Mouse (Mus musculus): ENCODE data around the gene Gm43552. TPM values are rescaled to one million over a fixed set of nuclear protein-coding genes. Genes with fewer than 3 reads are reported as not detected.

The Gm43552 gene
- polyA plus RNA-seq, 1 experiment from 2014 or later = not detected

DNA sequence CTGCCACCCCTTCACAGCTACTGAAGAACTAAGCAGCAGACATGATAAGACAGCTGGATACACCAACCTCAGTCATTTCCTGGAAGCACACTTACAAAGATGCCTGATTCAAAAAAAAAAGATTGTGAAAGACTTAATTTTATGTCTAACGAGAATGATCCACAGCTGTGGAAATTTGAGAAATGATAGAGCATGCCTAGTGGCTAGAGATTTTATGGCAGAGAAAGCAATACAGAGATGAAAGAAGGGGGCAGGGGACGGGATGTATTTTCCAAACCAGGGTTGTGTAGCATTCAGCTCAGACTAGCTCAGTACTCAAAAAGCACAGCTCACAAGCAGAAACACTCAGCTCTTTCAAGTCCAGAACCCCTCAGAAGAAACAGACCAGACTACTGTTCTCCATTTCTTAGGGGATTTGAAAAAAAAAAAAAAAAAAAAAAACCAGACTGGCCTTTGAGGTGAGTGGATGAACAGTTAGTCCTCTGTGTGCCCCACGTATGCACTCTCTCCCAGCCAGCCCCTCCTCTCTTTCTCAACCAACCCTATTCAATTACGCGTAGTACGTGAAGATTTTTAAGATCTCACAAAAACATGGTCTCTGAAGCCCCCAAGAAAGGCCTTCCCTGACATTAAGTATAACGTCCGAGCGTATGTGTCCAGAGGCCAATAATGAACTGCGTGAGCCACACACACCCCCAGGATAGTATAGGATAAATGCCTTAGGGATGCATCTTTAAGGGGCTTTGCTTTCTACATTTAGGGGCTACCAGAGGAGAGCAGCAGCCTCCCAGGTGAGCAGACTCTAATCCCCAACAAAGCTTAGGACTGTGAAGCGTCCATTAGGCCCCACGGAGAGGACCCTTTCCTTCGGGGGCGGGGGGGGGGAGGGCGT lies 57.9 kb downstream of the Gm43552 start:
- H3K4me2 ChIP-seq (ENCODE audit: low read length) = peak overlapping the region; percentile 60
- no peaks in the 10 kb centered on the region for H3K9me3 ChIP-seq (ENCODE audit: control insufficient read depth, low read length)
- 0 out of 2 replicates have a peak, but pooled peaks have one; percentile 6 for ATAC-seq
- no peaks in the 10 kb centered on the region for H3K36me3 ChIP-seq (ENCODE audit: control insufficient read depth, insufficient read depth)
- peak overlapping the region; percentile 82 for H3K4me3 ChIP-seq (replicated peaks; ENCODE audit: low read length)
- H3K4me1 ChIP-seq (replicated peaks; ENCODE audit: control insufficient read depth, insufficient read depth, low read length) = peaks cover 17% of the 10 kb centered on the region
- H3K27ac ChIP-seq (ENCODE audit: low read length) = peak overlapping the region; percentile 78
- 2% methylated on average over 15 of the region's 15 CpGs for WGBS
- H3K27me3 ChIP-seq (replicated peaks; ENCODE audit: control insufficient read depth, insufficient read depth, low read length) = no peaks in the 10 kb centered on the region
- peak overlapping the region; percentile 90 for H3K9ac ChIP-seq (replicated peaks; ENCODE audit: low read depth, low read length)

DNA sequence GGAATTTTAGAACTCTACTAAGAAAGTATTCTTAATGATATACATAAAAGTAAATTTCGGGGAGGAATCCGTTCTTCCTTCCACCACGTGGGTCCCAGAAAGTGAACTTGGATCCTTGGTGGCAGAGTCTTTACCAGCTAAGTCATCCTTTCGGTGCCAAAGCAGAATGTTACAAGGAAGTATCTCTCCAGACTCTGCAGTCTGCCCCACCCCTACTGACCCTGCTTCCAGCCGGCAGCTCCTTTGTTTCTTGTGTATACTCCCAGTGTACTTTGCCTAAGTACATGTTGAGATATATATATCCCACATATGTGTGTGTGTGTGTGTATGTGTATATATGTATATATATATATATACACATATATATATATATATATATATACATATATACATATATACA lies 63.2 kb downstream of the Gm43552 start:
- Histone ChIP-seq H3K4me3 (replicated peaks; ENCODE audit: low read length) (no peak overlapping the region), H3K4me1 (replicated peaks; ENCODE audit: control insufficient read depth, insufficient read depth, low read length) (peaks cover 10% of the 10 kb centered on the region), H3K27ac (ENCODE audit: low read length) (no peak overlapping the region), H3K4me2 (ENCODE audit: low read length) (no peak overlapping the region), H3K9ac (replicated peaks; ENCODE audit: low read depth, low read length) (no peak overlapping the region), H3K36me3 (ENCODE audit: control insufficient read depth, insufficient read depth) (peaks cover 5% of the 10 kb centered on the region), H3K9me3 (ENCODE audit: control insufficient read depth, low read length) (no peaks in the 10 kb centered on the region), H3K27me3 (replicated peaks; ENCODE audit: control insufficient read depth, insufficient read depth, low read length) (no peaks in the 10 kb centered on the region)
- WGBS = 92% methylated on average over 5 of the region's 5 CpGs
- no peak for ATAC-seq

DNA sequence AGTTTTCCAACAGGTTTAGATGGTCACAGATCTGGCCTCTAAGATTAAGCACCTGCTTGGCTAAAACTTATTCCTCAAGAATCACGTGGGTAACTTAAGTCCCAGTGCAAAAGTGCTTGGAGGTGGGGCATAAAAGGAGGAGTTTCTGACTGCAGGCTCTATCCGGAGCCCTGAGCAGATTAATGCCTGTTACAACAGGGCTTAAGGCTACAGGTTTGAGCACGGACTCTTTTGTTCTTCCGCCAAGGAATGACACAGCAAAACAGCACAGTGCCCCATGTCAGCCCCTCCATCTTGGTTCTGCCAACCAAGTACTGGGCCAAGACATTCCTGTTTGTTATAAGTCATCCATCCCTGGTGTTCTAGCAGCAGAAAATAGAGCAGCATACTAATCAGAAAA lies 64.3 kb downstream of the Gm43552 start:
- H3K4me1 ChIP-seq (replicated peaks; ENCODE audit: control insufficient read depth, insufficient read depth, low read length) = 0 out of 2 replicates have a peak, but pooled peaks cover 3% of the 10 kb centered on the region
- no peaks in the 10 kb centered on the region for H3K9me3 ChIP-seq (ENCODE audit: control insufficient read depth, low read length)
- no peak overlapping the region for H3K9ac ChIP-seq (replicated peaks; ENCODE audit: low read depth, low read length)
- H3K36me3 ChIP-seq (ENCODE audit: control insufficient read depth, insufficient read depth) = peaks cover 10% of the 10 kb centered on the region
- H3K4me3 ChIP-seq (replicated peaks; ENCODE audit: low read length) = no peak overlapping the region
- H3K27ac ChIP-seq (ENCODE audit: low read length) = no peak overlapping the region
- no peak overlapping the region for H3K4me2 ChIP-seq (ENCODE audit: low read length)
- 24% methylated on average over 4 of the region's 4 CpGs for WGBS
- no peaks in the 10 kb centered on the region for H3K27me3 ChIP-seq (replicated peaks; ENCODE audit: control insufficient read depth, insufficient read depth, low read length)
- no peak for ATAC-seq

DNA sequence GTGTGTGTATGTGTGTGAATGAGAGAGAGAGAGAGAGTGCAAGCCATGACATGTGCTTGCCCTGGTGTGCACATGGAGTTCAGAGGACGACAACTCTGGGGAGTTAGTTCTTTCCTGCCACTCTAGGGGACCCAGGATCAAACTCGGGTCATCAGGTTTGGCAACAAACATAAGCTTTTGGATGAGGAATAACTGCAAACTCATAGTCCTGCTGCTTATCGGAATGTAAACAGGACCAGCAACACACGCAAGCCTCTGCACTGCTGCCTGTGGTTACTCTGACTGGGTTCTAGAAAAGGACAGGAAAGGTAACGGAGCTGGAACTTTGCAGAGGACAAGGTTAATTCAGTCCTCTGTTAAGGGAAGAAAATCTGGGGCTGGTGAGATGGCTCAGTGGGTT lies 67.4 kb downstream of the Gm43552 start:
- no peak overlapping the region for H3K4me2 ChIP-seq (ENCODE audit: low read length)
- no peaks in the 10 kb centered on the region for H3K4me1 ChIP-seq (replicated peaks; ENCODE audit: control insufficient read depth, insufficient read depth, low read length)
- no peak overlapping the region for H3K9ac ChIP-seq (replicated peaks; ENCODE audit: low read depth, low read length)
- 91% methylated on average over 5 of the region's 5 CpGs for WGBS
- H3K27me3 ChIP-seq (replicated peaks; ENCODE audit: control insufficient read depth, insufficient read depth, low read length) = no peaks in the 10 kb centered on the region
- no peaks in the 10 kb centered on the region for H3K9me3 ChIP-seq (ENCODE audit: control insufficient read depth, low read length)
- peaks cover 31% of the 10 kb centered on the region for H3K36me3 ChIP-seq (ENCODE audit: control insufficient read depth, insufficient read depth)
- H3K4me3 ChIP-seq (replicated peaks; ENCODE audit: low read length) = no peak overlapping the region
- ATAC-seq = no peak
- H3K27ac ChIP-seq (ENCODE audit: low read length) = no peak overlapping the region

DNA sequence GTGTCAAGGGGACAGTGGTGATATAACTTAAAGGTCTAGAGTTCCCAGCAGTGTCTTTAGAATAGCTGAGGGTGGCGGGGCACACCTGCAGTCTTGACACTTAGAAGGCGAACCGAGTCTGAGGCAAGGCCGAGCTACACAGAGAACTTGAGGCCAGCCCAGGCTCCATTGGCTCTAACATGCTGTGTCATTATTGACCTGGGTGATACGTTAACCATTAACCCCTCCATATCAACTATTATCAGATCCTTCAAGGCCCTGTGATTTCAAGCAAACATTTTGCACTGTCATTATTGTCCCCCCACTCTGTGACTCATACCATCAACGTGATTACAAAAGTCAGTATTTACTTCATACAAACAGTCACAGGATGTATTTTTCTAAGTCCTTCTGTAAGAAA lies 68.4 kb downstream of the Gm43552 start:
- Histone ChIP-seq H3K4me2 (ENCODE audit: low read length) (no peak overlapping the region), H3K4me1 (replicated peaks; ENCODE audit: control insufficient read depth, insufficient read depth, low read length) (no peaks in the 10 kb centered on the region), H3K27ac (ENCODE audit: low read length) (no peak overlapping the region), H3K4me3 (replicated peaks; ENCODE audit: low read length) (no peak overlapping the region), H3K27me3 (replicated peaks; ENCODE audit: control insufficient read depth, insufficient read depth, low read length) (no peaks in the 10 kb centered on the region), H3K36me3 (ENCODE audit: control insufficient read depth, insufficient read depth) (peaks cover 31% of the 10 kb centered on the region), H3K9me3 (ENCODE audit: control insufficient read depth, low read length) (no peaks in the 10 kb centered on the region), H3K9ac (replicated peaks; ENCODE audit: low read depth, low read length) (no peak overlapping the region)
- ATAC-seq = no peak
- WGBS = 95% methylated on average over 6 of the region's 6 CpGs

DNA sequence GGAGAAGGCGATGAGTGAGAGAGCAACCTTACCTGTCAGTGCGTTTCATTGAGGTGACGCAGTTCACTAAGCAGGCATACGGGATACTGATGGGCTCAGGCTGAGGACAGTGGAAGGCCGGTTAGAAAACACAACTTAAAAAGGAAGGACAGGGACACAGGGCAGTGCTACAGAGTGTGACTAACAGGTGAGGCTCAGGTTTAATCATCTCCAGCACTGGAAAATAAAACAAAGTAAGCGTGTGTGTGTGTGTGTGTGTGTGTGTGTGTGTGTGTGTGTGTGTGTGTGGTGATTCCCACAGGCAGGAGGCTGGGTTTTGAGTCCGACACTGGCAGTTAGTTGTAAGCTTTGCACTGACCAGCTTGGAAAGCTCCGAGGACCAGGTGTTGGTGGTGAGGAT lies 69.8 kb downstream of the Gm43552 start:
- Histone ChIP-seq H3K27me3 (replicated peaks; ENCODE audit: control insufficient read depth, insufficient read depth, low read length) (no peaks in the 10 kb centered on the region), H3K4me3 (replicated peaks; ENCODE audit: low read length) (no peak overlapping the region), H3K36me3 (ENCODE audit: control insufficient read depth, insufficient read depth) (peaks cover 36% of the 10 kb centered on the region), H3K27ac (ENCODE audit: low read length) (no peak overlapping the region), H3K9me3 (ENCODE audit: control insufficient read depth, low read length) (no peaks in the 10 kb centered on the region), H3K4me2 (ENCODE audit: low read length) (no peak overlapping the region), H3K4me1 (replicated peaks; ENCODE audit: control insufficient read depth, insufficient read depth, low read length) (no peaks in the 10 kb centered on the region), H3K9ac (replicated peaks; ENCODE audit: low read depth, low read length) (no peak overlapping the region)
- WGBS = 94% methylated on average over 8 of the region's 8 CpGs
- no peak for ATAC-seq

DNA sequence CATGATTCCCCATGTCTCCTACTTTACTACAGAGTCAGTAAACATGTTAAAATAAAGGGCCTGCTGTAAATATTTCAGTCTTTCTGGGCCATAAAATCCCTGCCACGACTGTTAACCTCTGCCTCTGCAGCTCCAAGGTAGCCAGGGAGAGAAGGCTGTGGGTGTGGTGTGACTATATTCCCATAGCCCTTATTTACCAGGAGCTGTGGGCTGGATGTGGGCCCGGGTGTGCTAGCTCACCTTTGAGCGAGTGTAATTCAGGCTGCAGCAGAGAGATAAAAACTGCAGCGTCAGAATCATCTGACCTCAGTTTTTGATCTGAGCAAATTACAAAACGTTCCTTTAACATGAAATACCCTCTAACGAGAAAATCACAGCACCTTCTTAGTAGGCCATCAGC lies 71.8 kb downstream of the Gm43552 start:
- Histone ChIP-seq H3K4me1 (replicated peaks; ENCODE audit: control insufficient read depth, insufficient read depth, low read length) (no peaks in the 10 kb centered on the region; the same call in 1 of the 2 replicates), H3K27ac (ENCODE audit: low read length) (no peak overlapping the region), H3K27me3 (replicated peaks; ENCODE audit: control insufficient read depth, insufficient read depth, low read length) (no peaks in the 10 kb centered on the region), H3K36me3 (ENCODE audit: control insufficient read depth, insufficient read depth) (peaks cover 36% of the 10 kb centered on the region), H3K4me2 (ENCODE audit: low read length) (no peak overlapping the region), H3K9me3 (ENCODE audit: control insufficient read depth, low read length) (no peaks in the 10 kb centered on the region), H3K9ac (replicated peaks; ENCODE audit: low read depth, low read length) (no peak overlapping the region), H3K4me3 (replicated peaks; ENCODE audit: low read length) (no peak overlapping the region)
- no peak for ATAC-seq
- WGBS = 75% methylated on average over 6 of the region's 6 CpGs

DNA sequence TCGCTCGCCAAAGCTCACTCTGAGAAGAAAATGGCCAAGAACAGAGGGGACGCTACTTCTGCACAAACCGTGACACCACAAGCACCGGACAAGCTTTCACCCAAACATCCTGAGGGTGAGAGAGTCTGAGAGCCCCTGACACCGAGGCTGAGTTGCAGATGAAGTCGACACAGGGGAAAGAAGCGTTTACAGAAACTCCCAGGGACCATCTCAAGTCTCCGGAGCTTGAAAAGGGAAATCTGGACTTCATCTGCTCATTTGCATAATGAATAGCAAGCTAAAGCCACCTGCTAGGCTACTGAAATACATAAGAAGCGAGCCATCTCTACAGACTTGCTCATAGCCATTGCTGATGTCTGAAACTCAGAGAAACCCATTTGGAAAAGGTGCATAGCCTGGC lies 73.5 kb downstream of the Gm43552 start:
- Histone ChIP-seq H3K36me3 (ENCODE audit: control insufficient read depth, insufficient read depth) (peaks cover 38% of the 10 kb centered on the region), H3K27me3 (replicated peaks; ENCODE audit: control insufficient read depth, insufficient read depth, low read length) (no peaks in the 10 kb centered on the region), H3K4me3 (replicated peaks; ENCODE audit: low read length) (no peak overlapping the region), H3K9me3 (ENCODE audit: control insufficient read depth, low read length) (no peaks in the 10 kb centered on the region), H3K27ac (ENCODE audit: low read length) (no peak overlapping the region), H3K4me1 (replicated peaks; ENCODE audit: control insufficient read depth, insufficient read depth, low read length) (no peaks in the 10 kb centered on the region; the same call in 1 of the 2 replicates), H3K9ac (replicated peaks; ENCODE audit: low read depth, low read length) (no peak overlapping the region), H3K4me2 (ENCODE audit: low read length) (no peak overlapping the region)
- ATAC-seq = no peak
- WGBS = 58% methylated on average over 10 of the region's 10 CpGs

DNA sequence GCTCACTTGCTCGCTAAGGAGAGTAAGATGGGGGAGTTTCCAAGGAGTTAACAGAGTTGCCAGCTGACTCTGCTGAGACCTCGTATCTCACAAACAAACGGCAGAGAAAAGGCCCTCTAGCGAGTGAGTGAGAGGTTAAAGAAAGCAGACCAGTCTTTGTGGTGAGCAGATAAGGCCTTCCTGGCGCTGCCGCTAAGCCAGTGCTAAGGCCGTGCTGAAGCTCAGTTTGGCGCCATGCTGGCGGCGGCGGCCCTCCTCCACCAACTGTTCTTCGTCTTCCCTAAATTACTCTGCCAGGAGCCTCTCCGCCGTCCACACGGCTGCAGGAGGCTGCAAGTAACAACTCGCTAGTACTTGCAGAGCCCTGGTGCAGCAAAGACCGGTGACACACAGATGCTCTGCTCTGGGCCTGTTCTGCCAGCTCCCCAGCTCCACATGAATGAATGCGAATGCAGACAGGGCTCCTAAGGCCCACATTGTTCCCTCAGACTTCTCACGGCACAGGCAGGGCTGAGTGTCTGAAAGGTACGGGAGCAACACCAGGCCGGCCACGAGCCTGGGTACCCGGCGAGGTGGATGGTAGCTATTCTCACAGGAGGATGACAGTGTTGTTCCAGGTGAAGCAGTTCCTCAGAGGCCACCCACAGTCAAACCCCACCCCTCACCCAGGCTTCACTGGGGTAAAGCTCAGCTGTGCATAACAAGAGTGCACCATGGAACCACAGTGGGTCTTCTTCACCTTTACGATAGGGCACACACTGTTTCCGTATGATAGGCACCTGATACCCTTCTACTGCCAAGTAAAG lies 76.8 kb downstream of the Gm43552 start:
- peaks cover 23% of the 10 kb centered on the region for H3K36me3 ChIP-seq (ENCODE audit: control insufficient read depth, insufficient read depth)
- peak; percentile 55; the same call in 1 of the 2 replicates for ATAC-seq

More for the DNA sequence above, 76.8 kb downstream of the Gm43552 start:
- Histone ChIP-seq H3K4me1 (replicated peaks; ENCODE audit: control insufficient read depth, insufficient read depth, low read length) (no peaks in the 10 kb centered on the region; the same call in 1 of the 2 replicates), H3K4me2 (ENCODE audit: low read length) (no peak overlapping the region), H3K4me3 (replicated peaks; ENCODE audit: low read length) (no peak overlapping the region), H3K9me3 (ENCODE audit: control insufficient read depth, low read length) (no peaks in the 10 kb centered on the region), H3K9ac (replicated peaks; ENCODE audit: low read depth, low read length) (no peak overlapping the region), H3K27me3 (replicated peaks; ENCODE audit: control insufficient read depth, insufficient read depth, low read length) (no peaks in the 10 kb centered on the region), H3K27ac (ENCODE audit: low read length) (no peak overlapping the region)
- WGBS = 18% methylated on average over 26 of the region's 26 CpGs
